Mouse (Mus musculus) adrenal gland (tissue): ENCODE results near the gene Med9.
"Not testable (repeated sequence)": the region's sequence is repeated elsewhere in the genome, so short reads cannot be mapped to it uniquely, and the experiment has no call there.

Experiments
- intact Hi-C: fragments of 180-260 bp; cut with DNase I; formaldehyde crosslinking; loops from one replicate; pipeline ENCODE4 v1.15.1; 2025

Gene Med9

GRCm38 (mm10) chr11:59941391-59941790 lies 6.6 kb upstream of the Med9 start:
- intact Hi-C loops, result no loop called here

- intact Hi-C loops, result not testable (repeated sequence)
Observed at GRCm38 (mm10) chr11:59944855-59945254, 3.2 kb upstream of the Med9 start.

DNA sequence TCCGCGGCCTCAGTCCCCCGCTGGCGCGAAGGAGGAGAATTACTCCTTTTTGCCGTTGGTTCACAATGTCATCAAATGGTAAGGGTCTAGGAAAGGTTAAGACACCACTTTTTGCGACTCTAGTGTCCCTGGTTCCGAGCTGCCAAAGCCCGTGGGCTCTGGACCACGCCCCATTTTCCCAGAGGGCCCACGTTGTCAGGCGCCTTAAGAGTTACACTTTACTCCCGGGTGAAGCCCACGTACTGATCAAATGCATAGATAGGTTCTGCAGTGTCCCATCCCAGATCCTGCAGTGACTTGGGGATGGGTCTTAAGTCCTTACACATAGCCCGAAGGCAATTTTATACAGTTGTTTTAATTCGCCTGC lies 378 bp downstream of the Med9 start:
- intact Hi-C loops, result no loop called here

DNA sequence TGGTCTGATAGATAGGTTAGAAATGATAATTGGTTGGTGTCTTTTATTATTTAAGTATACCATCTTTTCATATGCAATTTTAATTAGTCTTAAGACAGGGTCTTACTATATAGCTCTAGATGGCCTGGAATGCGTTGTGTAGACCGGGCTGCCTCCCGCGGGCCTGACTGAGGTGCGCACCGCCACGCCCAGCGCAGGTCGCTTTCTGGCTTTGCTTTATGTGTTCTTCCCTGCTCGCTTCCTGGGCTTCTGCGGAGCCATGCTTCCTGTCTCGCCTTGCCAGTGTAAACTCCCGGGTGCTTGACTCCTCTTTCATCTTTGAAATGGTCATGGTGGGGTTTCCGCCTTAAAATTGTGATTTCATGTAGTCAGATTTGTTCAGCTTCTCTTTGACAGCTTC lies 4.9 kb downstream of the Med9 start:
- intact Hi-C loops, result no loop called here

DNA sequence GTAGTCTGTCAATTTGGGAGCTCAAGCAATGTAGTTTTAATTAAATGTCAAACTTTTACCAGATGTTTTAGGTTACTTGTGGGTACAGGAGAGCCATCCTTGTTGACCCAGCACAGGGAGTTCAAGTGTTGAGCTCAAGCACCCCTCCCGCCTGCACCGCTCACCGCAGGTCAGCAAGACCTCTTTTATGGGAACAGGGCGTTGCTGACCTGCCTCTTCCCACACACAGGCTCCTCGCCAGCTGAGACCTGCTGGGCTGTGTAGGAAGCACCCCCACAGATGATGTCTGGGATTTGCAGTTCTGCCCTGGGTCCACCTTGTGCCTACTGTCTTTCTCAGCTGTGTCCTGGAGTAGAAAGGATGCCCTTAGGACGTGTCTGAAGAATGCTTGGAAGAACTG lies 8.7 kb downstream of the Med9 start:
- intact Hi-C loops, result no loop called here

DNA sequence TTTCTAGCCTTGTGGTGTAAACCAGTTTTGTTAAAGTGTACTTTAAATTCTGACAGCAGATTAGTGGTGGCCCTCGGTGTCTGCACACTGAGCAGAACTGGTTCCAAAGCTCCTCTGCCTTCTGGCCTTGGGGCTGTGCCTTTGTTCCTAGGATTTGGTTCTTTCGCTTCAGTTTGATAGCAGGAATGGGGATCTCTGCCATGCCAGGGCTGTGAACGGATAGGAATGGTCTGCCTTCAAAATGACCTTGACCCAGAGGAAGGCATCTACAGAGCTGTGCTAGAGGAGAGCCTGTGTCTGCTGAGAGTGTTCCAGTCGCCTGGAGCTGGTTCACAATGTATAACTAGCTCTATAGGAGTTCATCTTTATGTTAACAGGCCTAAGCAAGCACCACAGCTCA lies 11.4 kb downstream of the Med9 start:
- intact Hi-C loops, result no loop called here

DNA sequence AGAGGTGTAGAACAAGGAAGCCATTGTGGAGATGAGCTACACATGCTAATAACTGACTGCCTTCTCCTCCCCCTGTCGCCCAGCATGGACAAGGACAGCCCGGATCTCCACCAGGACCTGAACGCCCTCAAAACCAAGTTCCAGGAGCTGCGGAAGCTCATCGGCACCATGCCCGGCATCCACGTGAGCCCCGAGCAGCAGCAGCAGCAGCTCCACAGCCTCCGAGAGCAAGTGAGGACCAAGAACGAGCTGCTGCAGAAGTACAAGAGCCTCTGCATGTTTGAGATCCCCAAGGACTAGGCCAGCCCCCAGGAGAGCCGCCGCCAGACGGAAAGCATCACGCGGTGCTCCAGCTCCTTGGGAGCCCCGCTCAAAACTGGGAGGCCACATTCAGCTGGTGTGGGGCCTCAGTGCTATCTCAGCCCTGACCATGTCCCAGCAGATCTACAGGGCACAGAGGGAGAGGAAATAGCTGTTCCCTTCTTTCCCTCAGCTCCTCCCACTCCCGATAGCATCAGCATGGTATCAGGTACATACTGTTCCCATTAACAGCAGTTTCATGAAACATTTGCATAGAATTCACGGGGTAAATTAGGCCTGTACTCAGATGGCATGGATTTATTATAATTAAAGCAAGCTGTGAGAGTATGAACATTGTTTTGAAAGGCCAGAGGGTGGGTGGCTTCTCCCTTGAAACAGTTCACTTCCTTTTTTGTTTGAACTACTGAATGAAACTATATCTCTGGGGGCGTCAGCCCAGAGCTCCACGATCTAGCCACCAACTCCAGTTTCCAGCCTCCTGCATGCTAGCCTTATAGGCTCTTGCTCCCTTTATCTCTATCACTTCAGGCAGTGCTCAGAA lies 12.7 kb downstream of the Med9 start:
- intact Hi-C loops, result no loop called here

GRCm38 (mm10) chr11:59961338-59961875 lies 13.4 kb downstream of the Med9 start:
- intact Hi-C loops, result no loop called here

DNA sequence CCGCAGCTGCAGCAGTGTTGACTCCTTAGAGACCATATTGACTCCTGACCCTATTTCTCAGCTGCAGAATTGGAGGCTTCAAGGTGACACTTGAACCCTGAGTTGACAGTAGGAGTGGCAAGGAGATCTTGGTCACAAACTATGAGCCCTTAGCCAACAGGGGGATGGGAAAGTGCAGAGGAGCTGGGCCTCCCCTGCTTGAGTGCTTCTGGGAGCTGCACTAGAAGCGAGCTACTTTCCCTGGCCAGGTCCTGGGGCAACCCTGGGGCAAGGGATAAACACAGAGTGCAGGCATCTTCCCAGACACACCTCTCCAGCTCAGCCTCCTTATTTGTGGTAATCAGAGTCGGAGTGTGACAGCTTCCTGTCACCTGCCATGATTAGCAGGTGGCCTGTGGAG lies 14.6 kb downstream of the Med9 start:
- intact Hi-C loops, result no loop called here

DNA sequence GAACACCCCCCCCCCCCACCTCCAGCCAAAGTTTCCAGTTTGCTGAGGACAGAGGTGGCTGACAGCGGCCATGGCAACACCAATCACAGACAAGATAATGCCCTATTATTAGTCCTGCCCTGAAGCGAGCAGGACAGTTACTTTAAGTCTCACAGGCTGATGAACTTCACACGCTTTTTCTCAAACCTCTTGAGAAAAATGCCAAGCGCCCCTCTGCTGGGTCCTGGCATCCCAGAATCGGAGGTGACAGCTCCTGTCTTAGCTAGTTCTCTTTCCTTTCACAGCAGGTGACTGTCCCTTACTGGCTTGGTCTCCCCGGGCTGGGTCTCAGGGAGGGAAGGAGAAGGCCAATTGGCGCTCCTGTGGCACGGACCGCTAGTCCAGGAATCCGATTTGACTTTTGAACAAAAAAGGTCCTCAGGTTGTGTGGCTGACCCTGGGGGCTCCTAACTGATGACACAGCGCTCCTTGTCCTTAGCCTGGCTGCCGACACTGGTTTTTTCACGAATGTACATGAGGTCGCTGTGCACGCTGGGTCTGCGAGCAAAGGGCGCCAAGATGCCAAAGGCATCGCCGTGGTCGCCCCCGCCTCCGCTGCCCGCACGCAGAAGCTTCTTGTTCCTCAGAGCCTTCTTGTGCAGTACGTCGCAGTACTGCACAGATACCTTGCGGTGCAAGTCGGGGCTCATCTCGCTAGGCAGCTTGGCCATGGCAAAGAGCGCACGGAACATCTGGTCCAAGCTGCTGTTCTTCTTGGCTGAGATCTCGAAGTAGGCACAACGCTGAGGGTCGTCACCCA lies 15.6 kb downstream of the Med9 start:
- intact Hi-C loops, result loop anchor here (2.0 kb wide), 1 partner anchor 63 kb away; no protein-coding TSS in a partner anchor

DNA sequence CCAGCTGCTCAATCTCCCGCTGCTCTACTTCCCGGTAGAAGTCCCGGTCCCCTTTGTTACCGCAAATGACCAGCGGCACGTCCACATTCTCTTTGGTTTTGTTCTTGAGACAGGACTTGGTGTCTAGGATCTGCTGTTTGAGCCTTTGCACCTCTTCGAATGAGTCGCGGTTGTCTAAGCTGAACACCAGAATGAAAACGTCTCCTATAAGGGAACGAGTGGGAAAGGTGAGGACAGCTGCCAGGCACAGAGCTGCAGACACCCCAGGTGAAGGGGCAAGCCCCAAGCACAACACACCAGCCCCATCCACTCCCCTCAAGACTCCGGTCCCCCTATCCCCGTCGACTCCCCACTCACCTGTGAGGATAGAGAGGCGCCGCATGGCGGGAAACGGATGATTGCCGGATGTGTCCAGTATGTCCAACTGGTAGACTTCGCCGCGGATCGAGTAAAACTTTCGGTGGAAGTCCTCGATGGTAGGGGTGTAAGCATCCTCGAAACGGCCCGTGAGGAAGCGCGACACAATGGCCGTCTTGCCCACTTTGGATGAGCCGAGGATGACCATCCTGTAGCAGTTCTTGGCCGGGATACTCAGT lies 16.3 kb downstream of the Med9 start:
- intact Hi-C loops, result loop anchor here (2.0 kb wide), 1 partner anchor 63 kb away; no protein-coding TSS in a partner anchor

DNA sequence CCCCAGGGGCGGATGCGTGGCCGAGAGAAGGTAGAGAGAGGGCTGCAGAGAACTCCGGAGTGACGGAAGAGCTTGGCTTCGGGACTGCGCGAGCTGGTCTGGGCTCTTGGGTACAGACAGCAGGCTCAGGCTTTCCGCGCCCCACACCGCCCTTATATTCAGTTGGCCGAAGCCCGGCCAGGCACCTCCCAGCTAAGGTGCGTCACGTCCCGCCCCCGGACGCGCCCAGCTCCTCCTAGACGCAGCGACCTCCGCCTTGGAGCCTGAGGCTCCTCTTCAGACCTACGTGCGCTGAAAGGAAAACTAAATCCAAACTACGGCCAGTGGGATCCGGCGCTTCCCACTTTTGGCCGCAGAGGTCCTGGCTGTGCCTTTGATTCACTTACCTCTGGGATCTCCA lies 16.8 kb downstream of the Med9 start, which contains the start of gene Rasd1:
Rasd1 (minus strand) TSS at position 127 of the 400 bp plus-strand sequence.
- intact Hi-C loops, result loop anchor here (2.0 to 5.0 kb wide), 3 partner anchors 62 to 112 kb away; no protein-coding TSS in a partner anchor

- intact Hi-C loops, result loop anchor here (2.0 to 5.0 kb wide), 3 partner anchors 61 to 112 kb away; no protein-coding TSS in a partner anchor
Observed at GRCm38 (mm10) chr11:59965227-59966101, 17.5 kb downstream of the Med9 start.

DNA sequence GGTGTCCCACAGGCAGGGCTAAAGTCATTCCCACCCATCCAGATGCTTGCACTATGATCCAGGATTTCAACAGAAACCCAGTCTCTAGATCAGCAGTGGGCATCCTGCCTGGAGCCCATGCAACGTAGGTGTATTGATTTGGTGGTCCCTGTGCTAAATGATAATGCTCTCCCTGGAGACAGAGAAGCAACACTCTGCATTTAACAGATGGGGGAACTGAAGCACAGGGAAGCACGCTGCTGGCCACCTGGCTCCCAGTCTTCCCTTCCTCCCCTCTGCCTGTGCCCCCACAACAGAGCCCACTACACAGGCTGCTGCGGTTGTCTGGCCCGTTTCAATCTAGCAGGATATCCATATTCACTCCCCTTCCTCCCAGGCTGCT lies 18.1 kb downstream of the Med9 start:
- intact Hi-C loops, result loop anchor here (5.0 kb wide), 2 partner anchors 84 to 111 kb away; no protein-coding TSS in a partner anchor

DNA sequence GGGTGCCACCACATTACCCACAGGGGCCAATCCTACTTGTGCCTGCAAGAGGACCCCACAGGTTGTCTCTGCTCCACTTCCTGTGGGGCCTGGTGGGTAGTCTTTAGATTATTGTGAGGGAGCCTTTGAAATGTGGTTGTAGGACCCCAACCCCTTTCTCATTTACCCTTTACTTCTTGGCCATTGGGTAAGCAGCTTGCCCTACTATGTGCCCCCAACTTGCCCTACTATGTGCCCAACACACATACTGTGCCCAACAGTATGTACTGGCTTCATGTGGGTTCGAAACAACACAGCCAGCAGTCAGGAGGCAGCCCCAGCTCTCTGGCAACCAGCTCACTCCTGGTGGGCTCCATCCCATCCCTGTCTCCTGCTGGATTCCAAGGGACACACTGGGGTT lies 19.8 kb downstream of the Med9 start:
- intact Hi-C loops, result loop anchor here (5.0 kb wide), 2 partner anchors 85 to 110 kb away; no protein-coding TSS in a partner anchor

DNA sequence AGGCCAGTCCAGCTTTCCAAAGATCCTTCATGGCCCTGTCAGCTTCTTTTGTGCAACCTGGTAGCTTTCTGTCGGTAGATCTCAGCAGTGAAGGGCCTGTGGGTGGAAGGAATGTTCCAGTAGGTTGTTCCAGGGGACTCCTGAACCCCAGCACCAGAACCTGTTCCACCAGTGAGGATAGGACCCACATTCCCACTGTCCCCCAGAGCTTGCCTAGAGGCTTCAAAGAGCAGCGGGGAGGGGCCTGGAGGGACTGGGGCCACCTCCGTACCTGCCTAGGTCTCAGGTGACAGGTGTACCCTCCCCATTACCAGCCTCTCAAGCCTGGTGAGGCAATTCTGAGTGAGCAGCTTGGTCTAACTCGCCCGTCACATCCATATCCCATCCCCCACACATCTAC lies 22.8 kb downstream of the Med9 start:
- intact Hi-C loops, result no loop called here

- intact Hi-C loops, result no loop called here
Observed at GRCm38 (mm10) chr11:59971691-59972090, 23.7 kb downstream of the Med9 start.

DNA sequence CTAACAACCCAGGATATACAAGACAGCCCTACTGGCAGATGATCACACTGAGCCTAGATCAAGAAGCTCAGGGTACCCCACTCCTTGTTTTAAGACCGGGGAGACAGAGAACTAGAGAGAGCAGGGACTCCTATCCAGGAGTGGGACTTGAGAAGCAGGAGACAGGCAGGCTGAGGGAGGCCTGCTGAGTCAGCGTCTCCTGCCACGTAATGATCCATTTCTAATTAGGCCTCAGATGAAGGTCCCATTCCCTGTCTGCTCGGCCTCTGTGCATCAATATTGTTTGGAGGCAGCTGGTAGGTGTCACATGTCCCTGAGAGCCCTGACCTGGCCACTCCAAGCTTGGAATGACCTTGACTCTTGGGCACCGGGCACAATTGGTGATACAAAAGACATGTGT lies 25.4 kb downstream of the Med9 start:
- intact Hi-C loops, result no loop called here

DNA sequence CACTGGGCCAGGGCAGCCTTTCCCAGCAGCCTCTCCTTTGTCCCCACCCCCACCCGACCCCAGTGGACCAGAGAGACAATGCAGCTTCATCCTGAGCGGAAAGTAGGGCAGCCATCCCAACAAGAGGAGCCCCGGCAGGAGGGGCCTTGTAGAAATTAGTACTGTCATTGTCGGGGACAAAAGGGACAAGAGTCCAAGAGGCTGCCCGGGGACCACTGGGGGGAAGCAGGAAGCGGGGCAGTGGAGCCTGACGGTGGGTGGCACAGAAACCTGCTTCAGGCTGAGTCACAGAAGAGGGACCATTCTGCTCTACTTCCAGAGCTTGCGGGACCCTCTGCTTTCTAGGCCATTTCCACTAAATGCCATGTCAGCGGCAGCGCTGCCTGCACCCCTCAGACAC lies 27.2 kb downstream of the Med9 start:
- intact Hi-C loops, result no loop called here

DNA sequence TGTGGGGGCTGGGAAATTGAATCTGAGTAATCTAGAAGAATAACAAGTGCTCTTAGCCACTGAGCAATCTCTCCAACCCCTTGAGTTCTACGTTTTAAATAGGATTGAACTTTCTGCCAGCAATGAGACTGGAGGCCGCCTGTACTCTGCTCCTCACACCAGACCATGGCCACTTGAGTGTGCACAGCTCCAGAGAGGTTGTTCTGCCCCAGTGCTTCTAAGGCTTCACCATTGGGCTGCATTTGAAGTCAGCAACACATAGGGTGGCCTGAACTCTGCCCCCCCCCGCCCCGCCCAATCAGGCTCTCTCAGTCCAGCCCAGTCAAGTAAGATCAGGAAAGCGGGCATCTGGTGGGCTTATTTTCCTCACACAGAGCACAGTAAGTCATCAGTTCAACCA lies 29.8 kb downstream of the Med9 start:
- intact Hi-C loops, result no loop called here
